ENCODE assay signal across 8 mouse cellular contexts in genomic region chr10:84533912-84534671, GRCm38 (mm10). TPM values are rescaled to one million over a fixed set of nuclear protein-coding genes. Genes with fewer than 3 reads are reported as not detected.
DNase-seq lines count a peak whose midpoint lies in the region; ATAC-seq lines count a peak whose summit lies in the region.

TSS of gene Ckap4 (minus strand) at chr10:84534062.

- peaks cover 25% of the 10 kb centered on the region for H3K36me3 ChIP-seq in embryonic facial prominence, embryonic 13.5 days
- no peaks in the 10 kb centered on the region for H3K36me3 ChIP-seq in liver, embryonic 12.5 days

- peak within 1 kb of the TSS; percentile 90 for H3K27ac ChIP-seq in embryonic facial prominence, embryonic 13.5 days
- H3K27ac ChIP-seq in liver, embryonic 12.5 days, result peak within 1 kb of the TSS; percentile 67

- H3K4me2 ChIP-seq in embryonic facial prominence, embryonic 13.5 days, result peak within 1 kb of the TSS; percentile 64
- H3K4me2 ChIP-seq in liver, embryonic 12.5 days, result peak within 1 kb of the TSS; percentile 73

- peak; percentile 85 for ATAC-seq in embryonic facial prominence, embryonic 13.5 days (ENCODE audit: insufficient number of reproducible peaks, insufficient read depth, low FRiP score, low TSS enrichment, low read depth)
- peak; percentile 67 for ATAC-seq in liver, embryonic 12.5 days

- H3K4me1 ChIP-seq in embryonic facial prominence, embryonic 13.5 days, result peaks cover 41% of the 10 kb centered on the region
- peaks cover 33% of the 10 kb centered on the region for H3K4me1 ChIP-seq in liver, embryonic 12.5 days

- H3K27me3 ChIP-seq in embryonic facial prominence, embryonic 13.5 days, result no peaks in the 10 kb centered on the region
- H3K27me3 ChIP-seq in liver, embryonic 12.5 days (replicated peaks), result peaks cover 72% of the 10 kb centered on the region

- H3K4me3 ChIP-seq in embryonic facial prominence, embryonic 13.5 days, result peak within 1 kb of the TSS; percentile 90
- H3K4me3 ChIP-seq in liver, embryonic 12.5 days, result peak within 1 kb of the TSS; percentile 66

- no peaks in the 10 kb centered on the region for H3K9me3 ChIP-seq in embryonic facial prominence, embryonic 13.5 days
- no peaks in the 10 kb centered on the region for H3K9me3 ChIP-seq in liver, embryonic 12.5 days (replicated peaks)

- H3K9ac ChIP-seq in embryonic facial prominence, embryonic 13.5 days, result peak within 1 kb of the TSS; percentile 97
- H3K9ac ChIP-seq in liver, embryonic 12.5 days, result peak within 1 kb of the TSS; percentile 72

- 2% methylated on average over 35 of the region's 64 CpGs for WGBS in embryonic facial prominence, embryonic 13.5 days
- 4% methylated on average over 46 of the region's 64 CpGs for whole genome bisulfite sequencing in liver, embryonic 12.5 days (ENCODE audit: insufficient replicate concordance)

- peak; percentile 47 for DNase-seq in CD4-positive helper T cell, adult 2 months (ENCODE audit: low read depth, low spot score)
- DNase-seq in adrenal gland, postnatal 14 days, result peak; percentile 83
- peak; percentile 70 to 73 for DNase-seq in heart, adult 9 months (ENCODE audit: low spot score in 2 of 2)
- peak; percentile 40 to 41 for DNase-seq in kidney, adult 8-10 months
- peak; percentile 57 for DNase-seq in naive thymus-derived CD4-positive, alpha-beta T cell, adult 2 months (ENCODE audit: low read depth)
- DNase-seq in thymus, adult 18-20 months, result peak; percentile 36 to 58

RNA-seq across cellular contexts. Expression of gene Ckap4, which starts in this region (rescaled TPM):
- total RNA-seq in adrenal gland, postnatal 14 days (2021), result 57.7 and 61.3 TPM in 2 replicates
- 96.5 and 96.8 TPM in 2 replicates for polyA plus RNA-seq in embryonic facial prominence, embryonic 13.5 days (2015; fragmentation: Nextera tagmentation; extraction: Ambion mirVana)
- polyA plus RNA-seq in liver, embryonic 12.5 days (2016; fragmentation: Nextera tagmentation; extraction: Ambion mirVana), result 26.0 and 28.8 TPM in 2 replicates

Comparison
In these comparisons a context has a peak if more than half of its experiments do, and no peak if none do; other contexts are left out.
1. Peak in every context shown above with its lines: DNase-seq, ATAC-seq, H3K4me3 ChIP-seq and H3K27ac ChIP-seq.